Mouse (Mus musculus): ENCODE data around the gene 1700016H13Rik. TPM values are rescaled to one million over a fixed set of nuclear protein-coding genes. Genes with fewer than 3 reads are reported as not detected.

1700016H13Rik gene
- polyA plus RNA-seq, 1 experiment from 2014 or later = 0.34 TPM

DNA sequence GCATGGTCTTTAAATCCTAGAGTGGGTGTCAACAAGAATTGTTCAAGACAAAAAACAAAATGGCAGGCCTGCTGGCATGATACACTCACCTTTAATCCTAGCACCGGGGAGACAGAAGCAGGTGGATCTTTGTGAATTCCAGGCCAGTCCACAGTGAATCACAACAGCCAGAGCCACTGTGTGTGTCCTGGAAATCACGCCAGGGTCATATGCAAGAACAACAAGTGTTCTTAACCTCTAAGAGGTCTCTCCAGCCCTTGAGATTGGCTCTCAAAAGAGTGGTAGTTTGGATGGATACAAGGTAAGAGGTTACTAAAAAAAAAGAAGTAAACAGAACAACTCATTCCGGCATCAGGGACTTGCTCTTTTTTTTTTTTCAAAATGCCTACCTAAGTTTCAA lies 8.5 kb downstream of the 1700016H13Rik start:
- no peak for ATAC-seq (ENCODE audit: low FRiP score, low TSS enrichment)
- DNase-seq (ENCODE audit: low spot score) = no peak
- 81% methylated on average over 3 of the region's 3 CpGs for WGBS

DNA sequence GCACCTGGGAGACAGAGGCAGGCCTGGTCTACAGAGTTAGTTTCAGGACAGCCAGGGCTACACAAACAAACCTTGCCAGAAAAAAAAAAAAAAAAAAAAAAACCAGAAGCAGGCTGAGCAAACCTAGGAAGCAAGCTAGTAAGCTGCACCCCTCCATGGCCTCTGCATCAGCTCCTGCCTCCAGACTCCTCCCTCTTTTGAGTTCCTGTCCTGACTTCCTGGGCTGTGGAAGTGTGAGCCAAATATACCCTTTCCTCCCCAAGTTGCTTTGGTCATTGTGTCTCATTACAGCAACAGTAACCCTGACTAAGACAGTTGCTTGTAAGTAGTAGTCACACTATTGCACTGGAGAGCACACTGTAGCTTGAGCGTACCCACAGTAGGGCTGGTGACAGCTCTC lies 11.6 kb downstream of the 1700016H13Rik start:
- DNase-seq (ENCODE audit: low spot score) = no peak
- no peak overlapping the region for H3K4me3 ChIP-seq (ENCODE audit: low read depth, low read length)
- ATAC-seq (ENCODE audit: low FRiP score, low TSS enrichment) = no peak

More for the DNA sequence above, 8.5 kb downstream of the 1700016H13Rik start:
- H3K9me3 ChIP-seq (ENCODE audit: control insufficient read depth, low read length) = no peaks in the 10 kb centered on the region
- no peaks in the 10 kb centered on the region for H3K27me3 ChIP-seq (ENCODE audit: control insufficient read depth, insufficient read depth, low read length)
- H3K4me1 ChIP-seq (replicated peaks; ENCODE audit: control insufficient read depth, insufficient read depth) = no peaks in the 10 kb centered on the region
- H3K4me2 ChIP-seq (replicated peaks; ENCODE audit: low read depth) = no peak overlapping the region
- H3K9ac ChIP-seq (ENCODE audit: low read length) = no peak overlapping the region
- no peaks in the 10 kb centered on the region for H3K36me3 ChIP-seq (ENCODE audit: control insufficient read depth, insufficient read depth, low read length)
- no peak for TF ChIP-seq CTCF (IDR thresholded peaks at IDR 0.05; ENCODE audit: low read depth)
- no peak overlapping the region for H3K27ac ChIP-seq (replicated peaks)
- H3K4me3 ChIP-seq (ENCODE audit: low read depth, low read length) = no peak overlapping the region

DNA sequence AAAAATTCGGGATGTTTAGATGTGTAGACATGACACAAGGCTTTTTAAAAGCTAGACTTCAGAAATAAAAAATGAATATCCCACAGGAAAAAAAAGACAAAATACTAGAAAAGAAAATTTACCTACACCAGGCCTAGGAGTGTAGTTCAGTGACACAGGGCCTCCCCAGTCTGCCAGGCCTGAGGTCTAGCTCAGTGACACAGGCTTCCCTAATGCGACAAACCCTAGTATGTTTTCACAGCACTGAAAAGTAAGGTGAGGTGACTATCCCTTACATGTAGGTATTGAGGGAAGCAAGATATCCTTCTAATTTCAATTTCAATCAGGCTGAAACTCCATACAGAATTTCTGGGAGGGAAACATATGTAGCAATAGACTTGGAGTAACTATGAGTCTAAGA lies 18.6 kb downstream of the 1700016H13Rik start:
- no peaks in the 10 kb centered on the region for H3K36me3 ChIP-seq (ENCODE audit: control insufficient read depth, insufficient read depth, low read length)
- TF ChIP-seq CTCF (IDR thresholded peaks at IDR 0.05; ENCODE audit: low read depth) = no peak
- TF ChIP-seq EP300 (optimal IDR thresholded peaks at IDR 0.05) = no peak
- ATAC-seq (ENCODE audit: low FRiP score, low TSS enrichment) (no peak), DNase-seq (ENCODE audit: low spot score) (no peak)
- no peak overlapping the region for H3K27ac ChIP-seq (replicated peaks)
- 88% methylated on average over 2 of the region's 2 CpGs for WGBS
- no peaks in the 10 kb centered on the region for H3K9me3 ChIP-seq (ENCODE audit: control insufficient read depth, low read length)
- H3K4me2 ChIP-seq (replicated peaks; ENCODE audit: low read depth) = no peak overlapping the region
- H3K4me1 ChIP-seq (replicated peaks; ENCODE audit: control insufficient read depth, insufficient read depth) = no peaks in the 10 kb centered on the region
- no peaks in the 10 kb centered on the region for H3K27me3 ChIP-seq (ENCODE audit: control insufficient read depth, insufficient read depth, low read length)
- H3K9ac ChIP-seq (ENCODE audit: low read length) = no peak overlapping the region
- no peak overlapping the region for H3K4me3 ChIP-seq (ENCODE audit: low read depth, low read length)

More for the DNA sequence above, 11.6 kb downstream of the 1700016H13Rik start:
- H3K9ac ChIP-seq (ENCODE audit: low read length) = no peak overlapping the region
- H3K27me3 ChIP-seq (ENCODE audit: control insufficient read depth, insufficient read depth, low read length) = no peaks in the 10 kb centered on the region
- WGBS = 82% methylated on average over 1 of the region's 1 CpGs
- H3K4me1 ChIP-seq (replicated peaks; ENCODE audit: control insufficient read depth, insufficient read depth) = no peaks in the 10 kb centered on the region
- H3K4me2 ChIP-seq (replicated peaks; ENCODE audit: low read depth) = no peak overlapping the region
- no peak for TF ChIP-seq EP300 (optimal IDR thresholded peaks at IDR 0.05)
- TF ChIP-seq CTCF (IDR thresholded peaks at IDR 0.05; ENCODE audit: low read depth) = no peak
- H3K36me3 ChIP-seq (ENCODE audit: control insufficient read depth, insufficient read depth, low read length) = no peaks in the 10 kb centered on the region
- peak overlapping the region; percentile 13; the same call in 1 of the 2 replicates for H3K27ac ChIP-seq (replicated peaks)
- no peaks in the 10 kb centered on the region for H3K9me3 ChIP-seq (ENCODE audit: control insufficient read depth, low read length)

DNA sequence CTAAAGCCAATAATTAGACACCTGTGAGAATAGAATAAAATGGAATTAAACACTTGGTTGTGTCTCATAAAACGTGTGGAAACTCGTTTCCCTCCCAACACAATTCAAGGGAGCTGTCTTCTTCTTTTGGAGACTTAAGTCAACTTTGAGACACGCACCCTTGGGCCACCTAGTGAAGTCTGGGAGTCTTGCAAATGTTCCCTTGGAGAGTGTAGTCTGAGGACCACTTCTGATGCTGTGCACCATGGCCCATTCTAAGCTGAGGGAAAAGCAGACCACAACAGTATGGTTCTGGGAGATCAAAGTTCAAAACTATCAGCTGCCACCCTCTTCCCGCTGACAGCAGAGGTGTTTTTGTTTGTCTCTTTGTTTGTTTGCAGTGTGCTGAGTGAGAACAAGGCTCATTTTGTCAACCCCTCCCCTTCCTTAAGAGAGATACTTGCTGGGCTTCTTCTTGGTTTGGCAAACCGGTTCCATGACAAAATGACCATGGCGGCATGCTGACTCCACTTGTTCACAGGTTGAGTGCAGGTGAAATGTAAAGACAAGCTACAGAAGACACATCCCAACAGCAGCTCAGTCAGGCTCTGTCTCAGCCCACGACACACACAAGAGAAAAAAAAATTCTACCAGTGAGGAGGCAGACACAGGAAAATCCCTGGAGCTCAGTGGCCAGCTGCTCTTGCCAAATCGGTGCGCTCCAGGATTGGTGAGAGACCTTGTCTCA lies 25.8 kb downstream of the 1700016H13Rik start:
- ATAC-seq (ENCODE audit: low FRiP score, low TSS enrichment) = no peak; the same call in 1 of the 2 replicates
- DNase-seq (ENCODE audit: low spot score) = no peak

DNA sequence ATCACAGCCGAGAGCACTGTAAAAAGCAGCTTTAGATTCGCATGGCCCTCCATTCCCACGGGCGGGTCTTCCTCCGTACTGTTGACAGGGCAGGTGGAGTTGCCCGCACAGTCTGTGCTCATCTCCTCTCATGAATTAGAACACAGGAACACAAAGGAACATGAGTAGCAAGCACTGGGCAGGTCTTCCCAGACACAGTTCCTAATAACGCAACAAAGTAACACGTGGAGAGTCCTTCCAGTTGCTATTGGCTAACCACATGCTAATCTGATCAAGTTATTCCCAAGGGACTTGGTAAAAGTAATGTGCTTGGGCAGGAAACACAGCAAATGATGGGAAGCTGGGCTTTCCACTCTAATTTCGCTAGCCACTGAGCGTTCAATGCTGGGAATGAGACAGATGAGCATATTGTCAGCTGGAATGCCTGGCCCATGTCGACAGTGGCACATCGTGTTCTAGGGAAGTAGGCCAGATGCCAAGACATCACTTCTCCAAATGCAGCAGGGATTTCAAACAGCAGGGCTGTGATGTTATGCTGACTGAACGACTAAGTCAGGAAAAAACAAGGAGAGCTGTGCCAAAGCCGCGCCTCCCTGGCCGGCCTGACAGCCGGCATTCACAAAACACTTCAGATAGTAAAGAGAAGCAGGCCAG lies 26.6 kb downstream of the 1700016H13Rik start, which contains the start of gene Slc10a6:
Gene Slc10a6 (minus strand): TSS at position 293 of the 654 bp plus-strand sequence.
- 0 out of 2 replicates have a peak within 1 kb of the TSS, but pooled peaks have one; percentile 13 for H3K9ac ChIP-seq (ENCODE audit: low read length)
- peaks cover 4% of the 10 kb centered on the region; the same call in 1 of the 2 replicates for H3K4me1 ChIP-seq (replicated peaks; ENCODE audit: control insufficient read depth, insufficient read depth)
- no peaks in the 10 kb centered on the region for H3K36me3 ChIP-seq (ENCODE audit: control insufficient read depth, insufficient read depth, low read length)
- WGBS = 36% methylated on average over 17 of the region's 17 CpGs
- peak; percentile 96 for ATAC-seq (ENCODE audit: low FRiP score, low TSS enrichment)
- no peaks in the 10 kb centered on the region for H3K27me3 ChIP-seq (ENCODE audit: control insufficient read depth, insufficient read depth, low read length)
- H3K4me2 ChIP-seq (replicated peaks; ENCODE audit: low read depth) = peak within 1 kb of the TSS; percentile 23
- peak within 1 kb of the TSS; percentile 1; the same call in 1 of the 2 replicates for H3K4me3 ChIP-seq (ENCODE audit: low read depth, low read length)
- TF ChIP-seq CTCF (IDR thresholded peaks at IDR 0.05; ENCODE audit: low read depth) = no peak
- peak; percentile 96 for TF ChIP-seq EP300 (optimal IDR thresholded peaks at IDR 0.05)
- DNase-seq (ENCODE audit: low spot score) = peak; percentile 64
- H3K27ac ChIP-seq (replicated peaks) = peak within 1 kb of the TSS; percentile 81
- no peaks in the 10 kb centered on the region for H3K9me3 ChIP-seq (ENCODE audit: control insufficient read depth, low read length)

More for the DNA sequence above, 25.8 kb downstream of the 1700016H13Rik start:
- Histone ChIP-seq H3K4me3 (ENCODE audit: low read depth, low read length) (no peak overlapping the region), H3K4me2 (replicated peaks; ENCODE audit: low read depth) (no peak overlapping the region), H3K9me3 (ENCODE audit: control insufficient read depth, low read length) (no peaks in the 10 kb centered on the region), H3K4me1 (replicated peaks; ENCODE audit: control insufficient read depth, insufficient read depth) (peaks cover 4% of the 10 kb centered on the region; the same call in 1 of the 2 replicates), H3K36me3 (ENCODE audit: control insufficient read depth, insufficient read depth, low read length) (no peaks in the 10 kb centered on the region), H3K27ac (replicated peaks) (peak overlapping the region; percentile 81), H3K27me3 (ENCODE audit: control insufficient read depth, insufficient read depth, low read length) (no peaks in the 10 kb centered on the region), H3K9ac (ENCODE audit: low read length) (no peak overlapping the region)
- WGBS = 55% methylated on average over 9 of the region's 9 CpGs
- no peak for TF ChIP-seq EP300 (optimal IDR thresholded peaks at IDR 0.05)
- TF ChIP-seq CTCF (IDR thresholded peaks at IDR 0.05; ENCODE audit: low read depth) = no peak

All from stomach, postnatal 0 days (tissue).